Mouse (Mus musculus): ENCODE data around the gene Ldb2.

The Ldb2 gene

GRCm38 (mm10) chr5:44799053-44799860 is at the start of gene Ldb2:
TSS of gene Ldb2 (minus strand) at chr5:44799680.
- DNase-seq (ENCODE audit: low spot score in 2 of 2) = peak; percentile 31 to 71

- DNase-seq (ENCODE audit: low spot score in 2 of 2) = peak in 1 of 2 experiments; percentile 5
Measured at GRCm38 (mm10) chr5:44831287-44831686, 31.8 kb upstream of the Ldb2 start.

GRCm38 (mm10) chr5:44815506-44815905 is 16.0 kb upstream of the Ldb2 start:
- no peak for DNase-seq (ENCODE audit: low spot score in 2 of 2)

- DNase-seq (ENCODE audit: low spot score in 2 of 2) = no peak
Measured at GRCm38 (mm10) chr5:44805960-44806359, 6.5 kb upstream of the Ldb2 start.

GRCm38 (mm10) chr5:44801100-44801499 is 1.6 kb upstream of the Ldb2 start:
- DNase-seq (ENCODE audit: low spot score in 2 of 2) = no peak

- no peak for DNase-seq (ENCODE audit: low spot score in 2 of 2)
Measured at GRCm38 (mm10) chr5:44799861-44800260, 381 bp upstream of the Ldb2 start.

- no peak for DNase-seq (ENCODE audit: low spot score in 2 of 2)
Measured at GRCm38 (mm10) chr5:44798493-44798892, 987 bp downstream of the Ldb2 start.

- DNase-seq (ENCODE audit: low spot score in 2 of 2) = no peak
Measured at GRCm38 (mm10) chr5:44798056-44798455, 1.4 kb downstream of the Ldb2 start.

GRCm38 (mm10) chr5:44784591-44784990 is 14.9 kb downstream of the Ldb2 start:
- no peak for DNase-seq (ENCODE audit: low spot score in 2 of 2)

GRCm38 (mm10) chr5:44779340-44779739 is 20.1 kb downstream of the Ldb2 start:
- DNase-seq (ENCODE audit: low spot score in 2 of 2) = no peak

- no peak for DNase-seq (ENCODE audit: low spot score in 2 of 2)
Measured at GRCm38 (mm10) chr5:44768472-44768871, 31.0 kb downstream of the Ldb2 start.

- no peak for DNase-seq (ENCODE audit: low spot score in 2 of 2)
Measured at GRCm38 (mm10) chr5:44764911-44765310, 34.6 kb downstream of the Ldb2 start.

- no peak for DNase-seq (ENCODE audit: low spot score in 2 of 2)
Measured at GRCm38 (mm10) chr5:44759178-44759577, 40.3 kb downstream of the Ldb2 start.

- DNase-seq (ENCODE audit: low spot score in 2 of 2) = no peak
Measured at GRCm38 (mm10) chr5:44754156-44754910, 45.1 kb downstream of the Ldb2 start.

GRCm38 (mm10) chr5:44745706-44746105 is 53.8 kb downstream of the Ldb2 start:
- DNase-seq (ENCODE audit: low spot score in 2 of 2) = no peak

- no peak for DNase-seq (ENCODE audit: low spot score in 2 of 2)
Measured at GRCm38 (mm10) chr5:44736366-44736765, 63.1 kb downstream of the Ldb2 start.

- DNase-seq (ENCODE audit: low spot score in 2 of 2) = peak in 1 of 2 experiments; percentile 51
Measured at GRCm38 (mm10) chr5:44734131-44734723, 65.3 kb downstream of the Ldb2 start.

- DNase-seq (ENCODE audit: low spot score in 2 of 2) = no peak
Measured at GRCm38 (mm10) chr5:44729646-44730310, 69.7 kb downstream of the Ldb2 start.

- no peak for DNase-seq (ENCODE audit: low spot score in 2 of 2)
Measured at GRCm38 (mm10) chr5:44727995-44728394, 71.5 kb downstream of the Ldb2 start.

GRCm38 (mm10) chr5:44726546-44727476 is 72.7 kb downstream of the Ldb2 start:
- peak in 1 of 2 experiments; percentile 45 for DNase-seq (ENCODE audit: low spot score in 2 of 2)

GRCm38 (mm10) chr5:44725501-44725900 is 74.0 kb downstream of the Ldb2 start:
- no peak for DNase-seq (ENCODE audit: low spot score in 2 of 2)
